8 mouse cellular contexts compared by ENCODE assay signal in the genomic region with DNA sequence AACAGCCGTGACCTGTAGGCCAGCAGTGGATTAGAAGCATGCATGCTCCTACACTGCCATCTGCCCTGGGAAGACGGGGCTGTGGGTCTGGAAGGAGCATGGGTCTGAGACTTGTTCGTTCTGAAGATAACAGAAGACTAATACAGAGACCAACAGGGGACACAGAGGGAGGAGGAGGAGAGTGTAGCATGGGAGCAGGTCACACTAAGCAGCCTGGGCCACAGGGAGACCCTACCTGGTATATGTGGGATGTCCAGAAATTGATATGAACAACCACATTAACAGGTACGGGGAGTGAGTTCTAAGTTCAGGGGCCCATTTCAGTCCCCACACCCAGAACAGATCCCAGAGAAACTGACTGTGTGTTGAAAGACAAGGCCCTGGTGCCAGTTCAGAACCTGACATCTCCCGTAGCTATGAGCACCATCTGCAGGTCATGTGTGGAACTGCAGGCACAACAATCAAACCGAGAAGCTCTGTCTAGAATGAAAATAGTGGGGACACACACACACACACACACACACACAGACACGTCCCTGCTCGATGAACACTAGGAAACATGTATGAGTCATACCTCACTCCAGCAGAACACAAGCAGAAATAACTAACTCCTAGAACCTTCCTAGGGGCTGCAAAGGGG.
DNase-seq lines count a peak whose midpoint lies in the region; ATAC-seq and TF ChIP-seq lines count a peak whose summit lies in the region.
"Had no signal": no experiment of that assay in that cellular context is flagged by ENCODE, and none has a peak within 500 bp of the region (broad histone marks: within the 10 kb centered on the region; RNA-seq: fewer than 3 reads in every experiment).

No protein-coding gene starts in this region.

- H3K27me3 ChIP-seq in CH12.LX (replicated peaks) = peaks cover 44% of the 10 kb centered on the region
- H3K27me3 ChIP-seq in lung, postnatal 0 days (replicated peaks; ENCODE audit: insufficient read depth, low read length) = no peaks in the 10 kb centered on the region

- H3K4me2 ChIP-seq in CH12.LX (ENCODE audit: insufficient read depth, low read depth, poor library complexity, severe bottlenecking) = no peak overlapping the region
- H3K4me2 ChIP-seq in lung, postnatal 0 days (replicated peaks; ENCODE audit: low read depth, low read length) = no peak overlapping the region

- no peak overlapping the region for H3K27ac ChIP-seq in CH12.LX (ENCODE audit: insufficient read depth, low read depth)
- no peak overlapping the region for H3K27ac ChIP-seq in lung, postnatal 0 days (ENCODE audit: low read length)

- H3K4me1 ChIP-seq in CH12.LX (ENCODE audit: control insufficient read depth in 1 of 2, insufficient read depth in 2 of 2) = no peaks in the 10 kb centered on the region
- H3K4me1 ChIP-seq in lung, postnatal 0 days (ENCODE audit: insufficient read depth, low read depth, low read length) = no peaks in the 10 kb centered on the region

- TF ChIP-seq RAD21 in CH12.LX (IDR thresholded peaks at IDR 0.05; ENCODE audit: low read depth, low read length) = peak; percentile 87

- H3K79me2 ChIP-seq in CH12.LX (replicated peaks; ENCODE audit: control insufficient read depth, extremely low read depth, insufficient read depth, poor library complexity, severe bottlenecking) = no peaks in the 10 kb centered on the region

- dilution Hi-C loops in CH12.LX (cut with MboI; ENCODE audit: extremely low pct_ligation_motif_present, extremely low pct_unique_long_range_greater_than_20kb, low sequenced_read_pairs) = no loop called here

- no peak for TF ChIP-seq POLR2A in CH12.LX (IDR thresholded peaks at IDR 0.05; ENCODE audit: low read depth, low read length)

- no peak overlapping the region for H3K9ac ChIP-seq in CH12.LX (ENCODE audit: insufficient read depth, low read depth)
- no peak overlapping the region for H3K9ac ChIP-seq in lung, postnatal 0 days (replicated peaks; ENCODE audit: low read depth)

- no peak; the same call in 1 of the 2 replicates for ATAC-seq in lung, postnatal 0 days

- WGBS in lung, postnatal 0 days = 33% methylated on average over 8 of the region's 8 CpGs

- no peaks in the 10 kb centered on the region for H3K36me3 ChIP-seq in CH12.LX (replicated peaks in 1 of 2; ENCODE audit: control insufficient read depth in 1 of 2, insufficient read depth in 1 of 2, low read length in 1 of 2)
- no peaks in the 10 kb centered on the region for H3K36me3 ChIP-seq in lung, postnatal 0 days (ENCODE audit: insufficient read depth, low read length)

- in situ Hi-C loops in CH12.LX (cut with MboI; ENCODE audit: low pct_ligation_motif_present, low pct_unique_long_range_greater_than_20kb, low sequenced_read_pairs) = no loop called here

- peak; percentile 84 to 90 for TF ChIP-seq CTCF in CH12.LX (conservative IDR thresholded peaks at IDR 0.05 in 1 of 2, IDR thresholded peaks at IDR 0.05 in 1 of 2; ENCODE audit: low read depth in 2 of 2, low read length in 2 of 2)
- TF ChIP-seq CTCF in lung, postnatal 0 days (IDR thresholded peaks at IDR 0.05) = peak; percentile 90

- DNase-seq in CH12.LX (ENCODE audit: extremely low read depth) = peak; percentile 71
- DNase-seq in Muller cell, postnatal 12 days (ENCODE audit: inconsistent ontology term) = peak; percentile 31
- DNase-seq in cerebellum, adult 8-10 months = peak; percentile 83
- DNase-seq in forelimb bud, embryonic 11.5 days (ENCODE audit: low read depth, low spot score) = peak; percentile 68
- peak; percentile 86 for DNase-seq in layer of hippocampus, adult 11-12 months (ENCODE audit: low spot score)
- peak; percentile 60 for DNase-seq in lung, postnatal 0 days (ENCODE audit: low spot score)
- DNase-seq in retina, postnatal 7 days (ENCODE audit: low read depth, low spot score) = peak; percentile 68

- H3K4me3 ChIP-seq in CH12.LX (replicated peaks in 1 of 3; ENCODE audit: low read depth in 2 of 3, low read length in 2 of 3, poor library complexity in 1 of 3) = no peak overlapping the region
- no peak overlapping the region for H3K4me3 ChIP-seq in lung, postnatal 0 days (ENCODE audit: low read depth, low read length)
- H3K4me3 ChIP-seq: megakaryocyte, embryonic 14.5 days had no signal

- TF ChIP-seq EP300 in CH12.LX (IDR thresholded peaks at IDR 0.05; ENCODE audit: low read length) = no peak
- no peak for TF ChIP-seq EP300 in lung, postnatal 0 days (IDR thresholded peaks at IDR 0.05)

- peaks cover 2% of the 10 kb centered on the region for H3K9me3 ChIP-seq in CH12.LX (replicated peaks; ENCODE audit: low read length)
- H3K9me3 ChIP-seq in lung, postnatal 0 days (ENCODE audit: low read length) = no peaks in the 10 kb centered on the region

TF ChIP-seq in CH12.LX, 34 proteins besides CTCF, POLR2A, EP300 and RAD21:
- TF ChIP-seq ZC3H11A (IDR thresholded peaks at IDR 0.05; ENCODE audit: low read depth, low read length) = peak; percentile 10; the same call in 1 of the 2 replicates
- TF ChIP-seq SMC3 (IDR thresholded peaks at IDR 0.05; ENCODE audit: low read depth, low read length) = peak; percentile 80
- no peak for TF ChIP-seq RCOR1 (conservative IDR thresholded peaks at IDR 0.05; ENCODE audit: low read depth, low read length)
- TF ChIP-seq BHLHE40 (IDR thresholded peaks at IDR 0.05; ENCODE audit: low read depth, low read length) = no peak
- no peak for TF ChIP-seq MYC (IDR thresholded peaks at IDR 0.05; ENCODE audit: low read depth, low read length)
- TF ChIP-seq USF1 (IDR thresholded peaks at IDR 0.05; ENCODE audit: low read depth, low read length) = no peak
- TF ChIP-seq E2F4 (IDR thresholded peaks at IDR 0.05; ENCODE audit: insufficient replicate concordance, low read depth, low read length) = no peak
TF ChIP-seq in CH12.LX: peak in this region for 2.

Comparison
In these comparisons a context has a peak if more than half of its experiments do, and no peak if none do; other contexts are left out.
1. DNase-seq: peak in every context shown above with its lines; median percentile 86 in layer of hippocampus, adult 11-12 months; 83 in cerebellum, adult 8-10 months; 71 in CH12.LX; 68 in forelimb bud, embryonic 11.5 days; 68 in retina, postnatal 7 days; 60 in lung, postnatal 0 days; 31 in Muller cell, postnatal 12 days.